Mouse (Mus musculus) layer of hippocampus, postnatal 36 days (tissue): ENCODE data around the gene Spata32. TPM values are rescaled to one million over a fixed set of nuclear protein-coding genes. Genes with fewer than 3 reads are reported as not detected.
A peak's percentile ranks its signal among the peaks of the same experiment; 100 is the strongest.

ENCODE experiments used
- DNase-seq, 2 experiments: peaks; one replicate each; pipeline ENCODE4 v3.0.0; 2022
- total RNA-seq, 2 experiments: library from RNA; stranded (reverse); gene quantifications; 2 replicates each; pipeline ENCODE4 v1.2.3; 2021

Spata32 gene
- total RNA-seq, 2 experiments from 2014 or later, result 0.72 to 1.6 TPM

GRCm38 (mm10) chr11:103173771-103174344 lies 44.4 kb downstream of the Spata32 start:
- no peak for DNase-seq

DNA sequence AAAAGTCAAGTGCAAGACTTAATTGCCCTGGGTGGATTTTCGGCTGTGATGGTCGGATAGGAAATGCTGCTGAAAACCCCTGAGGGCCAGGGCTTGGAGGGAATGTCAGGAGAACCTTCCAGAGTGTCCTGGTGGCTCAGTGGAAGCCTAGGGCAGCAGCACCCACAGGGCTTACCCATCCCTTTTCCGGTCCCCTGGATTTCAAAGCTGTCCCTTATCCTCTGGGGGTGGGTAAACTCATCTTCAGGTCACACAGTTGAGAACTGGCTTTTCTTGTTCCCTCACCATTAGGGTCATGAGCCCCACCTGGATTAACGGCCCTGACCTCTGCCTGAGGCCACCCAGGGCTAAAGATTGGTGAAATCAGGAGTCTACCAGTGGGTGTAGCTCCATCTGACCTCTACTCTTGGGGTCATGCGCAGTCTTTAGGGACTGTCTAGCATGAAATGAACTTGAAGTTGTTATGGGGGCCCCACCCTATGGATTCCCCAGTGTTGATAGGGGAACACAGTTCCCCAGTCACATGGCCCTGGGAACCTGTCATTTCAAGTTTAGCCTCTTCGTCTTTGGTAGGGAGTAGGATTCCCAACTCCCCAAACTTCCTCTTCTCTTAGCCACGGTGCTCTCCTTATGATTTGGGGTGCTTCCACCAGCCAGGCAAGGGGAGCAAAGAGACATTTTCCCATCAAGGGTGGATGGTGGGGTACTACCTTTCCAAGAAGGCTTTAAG lies 45.0 kb downstream of the Spata32 start:
- DNase-seq, result no peak

DNA sequence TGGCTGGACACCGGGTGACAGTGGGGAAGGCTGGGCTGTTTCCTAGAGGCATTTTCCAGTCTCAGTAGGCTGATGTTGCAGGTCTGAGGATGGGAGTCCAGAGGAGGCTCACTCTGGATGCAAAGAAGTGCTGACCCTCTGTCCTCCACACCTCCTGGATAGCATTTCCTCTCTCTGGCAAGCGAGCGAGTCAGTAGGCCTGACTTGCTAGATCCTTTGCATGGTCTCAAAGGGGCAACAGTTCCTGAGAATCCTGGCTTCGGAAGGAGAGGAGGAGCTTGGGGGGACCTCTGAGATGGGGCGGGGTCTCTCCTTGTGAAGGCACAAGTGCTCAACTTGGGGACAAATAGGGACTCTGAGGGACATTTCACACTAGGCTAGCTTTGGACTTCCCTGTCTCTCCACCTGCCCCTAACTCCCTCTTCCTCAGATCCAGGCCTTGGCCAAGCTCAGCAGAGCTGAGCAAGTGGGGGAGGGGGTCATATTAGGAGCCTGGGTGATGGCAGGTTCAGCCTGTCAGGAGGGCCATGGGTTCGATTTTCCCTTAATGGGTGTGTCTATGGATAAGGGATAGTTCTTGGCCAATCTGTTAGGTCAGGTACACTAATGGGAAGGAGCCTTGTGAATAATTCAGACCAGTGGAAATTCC lies 45.7 kb downstream of the Spata32 start:
- DNase-seq, result no peak

- no peak for DNase-seq
Observed at GRCm38 (mm10) chr11:103171703-103172391, 46.4 kb downstream of the Spata32 start.

DNA sequence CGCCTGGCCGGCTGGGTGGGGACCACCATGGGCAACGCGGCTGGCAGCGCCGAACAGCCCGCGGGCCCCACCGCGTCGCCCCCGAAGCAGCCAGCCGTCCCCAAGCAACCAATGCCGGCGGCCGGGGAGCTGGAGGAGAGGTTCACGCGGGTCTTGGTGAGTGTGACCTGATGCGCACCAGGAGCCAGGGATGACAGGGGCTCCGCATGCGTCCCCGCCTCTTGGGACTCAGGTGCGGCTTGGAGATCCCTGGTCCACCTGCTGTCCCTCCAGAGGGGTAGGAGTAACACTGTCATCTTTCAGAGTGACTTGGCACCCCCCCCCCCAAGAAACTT lies 47.0 kb downstream of the Spata32 start:
- DNase-seq, result no peak

- DNase-seq, result peak in 1 of 2 experiments; percentile 52
Observed at GRCm38 (mm10) chr11:103170494-103171285, 47.5 kb downstream of the Spata32 start, which contains the start of gene Fmnl1. Fmnl1 (plus strand) TSS chr11:103171107.

- DNase-seq, result no peak
Observed at GRCm38 (mm10) chr11:103170111-103170493, 48.1 kb downstream of the Spata32 start.

- DNase-seq, result no peak
Observed at GRCm38 (mm10) chr11:103169664-103170063, 48.6 kb downstream of the Spata32 start.

DNA sequence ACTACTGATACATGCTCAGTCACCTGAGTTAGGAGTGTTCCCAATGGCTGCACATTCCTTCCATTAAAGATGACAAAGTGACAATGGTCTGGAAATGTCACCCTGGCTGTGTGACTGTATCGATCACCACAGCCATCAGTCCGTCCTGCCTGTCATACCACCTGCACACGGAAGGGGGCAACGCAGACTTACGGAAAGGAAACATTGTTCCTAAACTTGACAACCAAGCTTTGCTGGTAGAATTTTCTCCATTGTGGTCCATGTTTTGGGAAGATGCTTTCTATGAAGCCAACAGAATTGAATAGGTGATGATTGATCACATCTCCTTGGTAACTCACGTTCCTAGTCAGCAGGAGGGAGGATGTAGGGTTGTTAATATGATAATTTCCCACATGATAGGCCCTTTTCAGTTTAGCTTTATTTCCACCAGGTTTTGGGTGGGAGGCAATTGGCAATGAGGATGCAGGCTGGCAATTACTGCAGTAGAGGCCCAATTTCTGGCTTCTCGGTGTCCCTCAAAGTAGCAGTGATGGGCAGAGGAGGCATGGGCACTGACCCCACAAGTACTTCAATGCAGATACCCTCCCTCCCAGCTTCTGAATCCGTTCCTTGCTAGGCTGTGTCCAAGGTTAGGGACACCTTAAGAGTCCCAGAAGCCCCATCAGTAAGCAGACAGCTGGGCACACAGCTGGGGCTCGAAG lies 49.4 kb downstream of the Spata32 start:
- DNase-seq, result peak; percentile 71 to 76

GRCm38 (mm10) chr11:103164391-103164790 lies 53.8 kb downstream of the Spata32 start:
- DNase-seq, result no peak

DNA sequence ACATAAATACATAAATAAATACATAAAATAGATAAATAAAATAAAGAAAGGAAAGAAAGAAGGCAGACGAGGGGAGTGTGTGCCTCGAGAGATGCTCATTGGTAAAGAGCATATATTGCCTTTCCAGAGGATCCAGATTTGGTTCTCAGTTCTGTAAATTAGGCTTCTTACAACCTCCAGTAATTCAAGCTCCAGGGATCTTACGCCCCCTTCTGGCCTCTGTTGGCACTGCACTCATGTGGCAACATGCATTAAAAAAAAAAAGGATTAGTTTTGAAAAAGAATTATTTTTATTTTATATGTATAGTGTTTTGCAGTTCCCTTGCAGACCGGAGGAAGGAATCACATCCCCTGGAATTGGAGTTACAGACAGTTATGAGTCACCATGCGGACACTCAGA lies 56.1 kb downstream of the Spata32 start:
- DNase-seq, result no peak

- DNase-seq, result no peak
Observed at GRCm38 (mm10) chr11:103161449-103161848, 56.8 kb downstream of the Spata32 start.

DNA sequence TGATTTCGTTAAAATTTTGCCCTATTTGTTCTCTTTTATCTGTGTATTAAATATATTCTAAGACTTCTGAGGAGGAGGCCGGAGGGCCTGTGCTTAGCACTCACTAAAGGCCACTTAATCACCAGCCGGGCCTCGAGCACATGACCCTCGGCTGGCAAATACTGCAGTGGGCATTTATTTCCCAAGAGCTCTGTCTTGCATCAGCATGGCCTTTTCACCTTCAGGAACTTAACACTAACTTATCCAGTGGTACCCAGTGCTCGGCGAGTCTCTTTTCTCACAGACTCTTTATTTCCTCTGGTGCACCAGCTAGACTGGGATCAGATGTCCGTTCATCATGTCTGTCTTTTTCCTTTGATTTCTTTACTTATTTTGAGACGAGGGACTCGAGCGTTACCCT lies 57.5 kb downstream of the Spata32 start:
- no peak for DNase-seq

GRCm38 (mm10) chr11:103158621-103159478 lies 59.4 kb downstream of the Spata32 start:
- DNase-seq, result peak; percentile 90 to 92

Other genes starting within 250 kb of the Spata32 start
- 100 to 1,000 TPM; 165 to 167 TPM for gene Nmt1, start 190.2 kb downstream of the Spata32 start, total RNA-seq
- 10 to 100 TPM; 88.9 to 96.1 TPM for gene Dcakd, start 190.1 kb downstream of the Spata32 start, total RNA-seq
- gene Plcd3, start 116.8 kb downstream of the Spata32 start, total RNA-seq, result 1 to 10 TPM; 9.5 TPM
- 10 to 100 TPM; 76.4 to 86.1 TPM for gene Acbd4, start 116.8 kb downstream of the Spata32 start, total RNA-seq
- gene Hexim1, start 102.2 kb downstream of the Spata32 start, total RNA-seq, result 10 to 100 TPM; 52.7 to 56.1 TPM
- 10 to 100 TPM; 14.8 to 14.9 TPM for gene Hexim2, start 86.0 kb downstream of the Spata32 start, total RNA-seq
- gene Fmnl1, start 47.3 kb downstream of the Spata32 start, total RNA-seq, result 100 to 1,000 TPM; 136 to 154 TPM
- gene 1700023F06Rik, start 9.9 kb downstream of the Spata32 start, total RNA-seq, result 1 to 10 TPM; 1.5 to 2.3 TPM
- gene Map3k14, start 49.0 kb upstream of the Spata32 start, total RNA-seq, result 1 to 10 TPM; 3.2 to 4.3 TPM
- gene Arhgap27, start 145.3 kb upstream of the Spata32 start, total RNA-seq, result 1 to 10 TPM; 7.9 to 9.6 TPM
- 10 to 100 TPM; 18.8 to 20.6 TPM for gene Plekhm1, start 194.3 kb upstream of the Spata32 start, total RNA-seq